Mouse (Mus musculus): ENCODE data around the gene Lcat.

DNA sequence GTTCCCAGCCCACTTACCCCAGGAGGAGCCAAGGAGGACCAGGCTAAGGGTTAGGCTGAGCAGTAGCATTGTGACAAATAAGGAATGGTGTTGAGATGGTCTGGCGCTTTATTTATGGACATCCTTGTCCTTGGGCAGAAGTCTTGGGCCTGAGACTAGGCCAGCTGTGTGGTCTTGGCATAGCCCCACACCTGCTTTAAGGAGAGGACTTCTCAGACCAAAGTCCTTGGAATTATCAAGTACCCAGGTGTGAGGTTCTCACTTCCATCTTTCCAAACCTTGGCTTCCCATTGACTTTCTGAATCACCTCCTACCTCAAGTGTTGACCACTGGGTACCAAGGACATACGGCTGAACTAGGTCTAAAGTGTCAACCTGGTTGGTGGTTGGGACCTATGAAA, 9.4 kb downstream of the Lcat start, which contains the start of gene Ctrl:
- TF ChIP-seq CTCF (IDR thresholded peaks at IDR 0.05; ENCODE audit: extremely low read depth, insufficient read depth, insufficient read length, insufficient replicate concordance) (no peak), POLR2A (IDR thresholded peaks at IDR 0.05; ENCODE audit: low read depth, low read length) (no peak)
